Mouse (Mus musculus): Measurements from ENCODE around the gene Tcf23.

DNA sequence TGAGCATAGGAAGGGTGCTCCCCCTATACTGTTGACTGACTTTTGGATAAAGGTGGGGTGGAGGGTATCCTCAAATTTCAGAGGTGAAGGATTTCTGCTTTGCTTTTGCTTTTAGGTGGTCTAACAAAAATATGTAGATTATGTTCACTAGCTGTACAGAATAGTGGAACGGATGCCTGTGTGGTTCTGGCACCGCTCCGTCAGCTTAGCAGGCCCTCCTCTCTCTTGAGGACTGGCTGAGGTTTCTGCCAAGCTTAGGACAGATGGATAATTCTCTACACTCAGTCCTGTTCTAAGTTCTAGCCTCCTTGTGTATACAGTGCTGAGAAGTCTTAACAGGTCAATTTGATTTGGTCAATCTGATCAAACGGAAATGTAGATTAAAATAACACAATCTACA lies 18.0 kb upstream of the Tcf23 start:
- TF ChIP-seq POLR2A (IDR thresholded peaks at IDR 0.05; ENCODE audit: borderline replicate concordance, low read depth, low read length) (no peak), CTCF (IDR thresholded peaks at IDR 0.05; ENCODE audit: low read depth, low read length) (no peak)
